Comparison of ENCODE assay signal across 22 mouse cellular contexts in genomic region chr6:108224361-108224760, GRCm38 (mm10). TPM values are rescaled to one million over a fixed set of nuclear protein-coding genes. Genes with fewer than 3 reads are reported as not detected.
DNase-seq lines count a peak whose midpoint lies in the region; ATAC-seq and TF ChIP-seq lines count a peak whose summit lies in the region.
"Had no signal": no experiment of that assay in that cellular context is flagged by ENCODE, and none has a peak within 500 bp of the region (broad histone marks: within the 10 kb centered on the region; RNA-seq: fewer than 3 reads in every experiment).

No protein-coding gene starts in this region.

- no peak for TF ChIP-seq POLR2A in lung, adult 2 months (IDR thresholded peaks at IDR 0.05; ENCODE audit: borderline replicate concordance, extremely low read depth, low read depth, low read length)

- no peak for TF ChIP-seq CTCF in gastrocnemius, adult 2 months (IDR thresholded peaks at IDR 0.05)
- no peak for TF ChIP-seq CTCF in lung, adult 2 months (IDR thresholded peaks at IDR 0.05; ENCODE audit: insufficient read depth, low read length)

- no peaks in the 10 kb centered on the region for H3K27me3 ChIP-seq in heart, embryonic 15.5 days
- H3K27me3 ChIP-seq: forebrain, embryonic 13.5 days; heart, embryonic 12.5 days; hindbrain, embryonic 13.5 days; intestine, embryonic 15.5 days had no signal

- no peaks in the 10 kb centered on the region for H3K9me3 ChIP-seq in heart, embryonic 15.5 days (replicated peaks)
- H3K9me3 ChIP-seq: forebrain, embryonic 10.5 days; forebrain, embryonic 13.5 days; heart, embryonic 12.5 days; hindbrain, embryonic 10.5 days; hindbrain, embryonic 13.5 days; intestine, embryonic 15.5 days had no signal

- no peak overlapping the region for H3K4me2 ChIP-seq in heart, embryonic 15.5 days
- H3K4me2 ChIP-seq: forebrain, embryonic 13.5 days; heart, embryonic 12.5 days; hindbrain, embryonic 13.5 days; intestine, embryonic 15.5 days had no signal

- ATAC-seq in heart, embryonic 15.5 days (replicated peaks; ENCODE audit: insufficient number of reproducible peaks, insufficient read depth, low FRiP score, low read depth): no peak
- ATAC-seq: activated CD4-positive, CD25-positive, alpha-beta regulatory T cell, adult 4 months; forebrain, embryonic 13.5 days; forebrain, postnatal 0 days; hindbrain, embryonic 16.5 days; intestine, embryonic 15.5 days had no signal

- peak overlapping the region; percentile 64 for H3K27ac ChIP-seq in gastrocnemius, adult 2 months
- 0 out of 2 replicates have a peak overlapping the region, but pooled peaks have one; percentile 10 for H3K27ac ChIP-seq in heart, embryonic 15.5 days
- H3K27ac ChIP-seq: forebrain, embryonic 10.5 days; forebrain, embryonic 13.5 days; hindbrain, embryonic 10.5 days; hindbrain, embryonic 13.5 days; intestine, embryonic 15.5 days had no signal

- peaks cover 34% of the 10 kb centered on the region for H3K4me1 ChIP-seq in heart, embryonic 15.5 days (replicated peaks)
- H3K4me1 ChIP-seq in lung, adult 2 months (ENCODE audit: control insufficient read depth, insufficient read depth, low read length): peaks cover 5% of the 10 kb centered on the region; the same call in 1 of the 2 replicates
- H3K4me1 ChIP-seq: forebrain, embryonic 13.5 days had no signal

- no peak overlapping the region for H3K4me3 ChIP-seq in gastrocnemius, adult 2 months
- no peak overlapping the region for H3K4me3 ChIP-seq in heart, embryonic 15.5 days
- H3K4me3 ChIP-seq in lung, adult 2 months (replicated peaks; ENCODE audit: extremely low read depth, low read depth, low read length): no peak overlapping the region
- H3K4me3 ChIP-seq: forebrain, embryonic 10.5 days; forebrain, embryonic 13.5 days; heart, embryonic 12.5 days; hindbrain, embryonic 10.5 days; hindbrain, embryonic 13.5 days; intestine, embryonic 15.5 days had no signal

- no peaks in the 10 kb centered on the region for H3K36me3 ChIP-seq in heart, embryonic 15.5 days
- H3K36me3 ChIP-seq: hindbrain, embryonic 10.5 days; hindbrain, embryonic 13.5 days; intestine, embryonic 15.5 days had no signal

- no peak for DNase-seq in gastrocnemius, adult 2 months
- DNase-seq in gastrocnemius, postnatal 10 days: no peak
- DNase-seq in heart, postnatal 36 days: no peak
- DNase-seq in lung, adult 2 months: peak; percentile 1
- no peak for DNase-seq in lung, postnatal 14 days
- DNase-seq: adrenal gland, adult 8-10 months; adrenal gland, postnatal 25 days; cerebellum, adult 18-20 months; cerebellum, adult 9-10 months; cerebellum, postnatal 14 days; forebrain, postnatal 0 days; gastrocnemius, postnatal 36 days; kidney, adult 11 months had no signal

- 86% methylated on average over 4 of the region's 4 CpGs for WGBS in heart, embryonic 15.5 days
- WGBS in lung, adult 2 months: 92% methylated on average over 4 of the region's 4 CpGs

- intact Hi-C loops in gastrocnemius, adult 2 months (cut with DNase I): no loop called here
- intact Hi-C loops in heart, postnatal 36 days (cut with DNase I): no loop called here

- H3K9ac ChIP-seq in heart, embryonic 15.5 days: no peak overlapping the region
- H3K9ac ChIP-seq: forebrain, embryonic 13.5 days; forebrain, postnatal 0 days; heart, embryonic 12.5 days; hindbrain, embryonic 13.5 days; intestine, embryonic 15.5 days had no signal

RNA-seq across cellular contexts. Expression of gene Itpr1, which starts 11.5 kb away (rescaled TPM):
- 10 to 100 TPM; 14.1 to 21.3 TPM for total RNA-seq in gastrocnemius, adult 2 months (2021)
- 10 to 100 TPM; 19.7 to 30.6 TPM for total RNA-seq in gastrocnemius, postnatal 10 days (2021)
- polyA plus RNA-seq in heart, embryonic 15.5 days (2015; fragmentation: Nextera tagmentation; extraction: Ambion mirVana): 11.4 and 12.6 TPM in 2 replicates
- total RNA-seq in heart, postnatal 36 days (2021): 10 to 100 TPM; 39.1 to 46.2 TPM
- polyA plus RNA-seq in lung, adult 2 months (2012; rRNA removed): 22.6 and 37.7 TPM in 2 replicates

RNA-seq across cellular contexts. Expression of gene Sumf1, which starts 39.0 kb away (rescaled TPM):
- total RNA-seq in gastrocnemius, adult 2 months (2021): 1 to 10 TPM; 7.4 to 9.4 TPM
- total RNA-seq in gastrocnemius, postnatal 10 days (2021): 10 to 100 TPM; 11.4 to 13.6 TPM
- 19.4 and 23.1 TPM in 2 replicates for polyA plus RNA-seq in heart, embryonic 15.5 days (2015; fragmentation: Nextera tagmentation; extraction: Ambion mirVana)
- 10 to 100 TPM; 14.6 to 15.2 TPM for total RNA-seq in heart, postnatal 36 days (2021)
- polyA plus RNA-seq in lung, adult 2 months (2012; rRNA removed): 41.0 and 41.7 TPM in 2 replicates
